Mouse (Mus musculus) CH12.LX (cell line): ENCODE results near the gene Il16.

Experiments
- CTCF ChIP-seq, 2 experiments: IDR thresholded peaks in 1 of 2; conservative IDR thresholded peaks in 1 of 2; 2 replicates each; pipeline ENCODE4 v1.5.1; 2011 to 2012; ENCODE audit warnings: low read depth in 2 of 2, low read length in 2 of 2, improper control_type of control experiment in 1 of 2, inconsistent platforms in 1 of 2, mild to moderate bottlenecking in 1 of 2, moderate library complexity in 1 of 2
- EP300 ChIP-seq: IDR thresholded peaks from 2 replicates; pipeline ENCODE4 v1.6.1; 2011; ENCODE audit warnings: low read length, improper control_type of control experiment
- MAFK ChIP-seq: IDR thresholded peaks from 2 replicates; pipeline ENCODE4 v1.6.1; 2011; ENCODE audit warnings: low read length, improper control_type of control experiment; ENCODE audit not compliant: insufficient replicate concordance
- POLR2A ChIP-seq: IDR thresholded peaks from 2 replicates; pipeline ENCODE4 v1.6.1; 2011; ENCODE audit warnings: low read depth, mild to moderate bottlenecking, improper control_type of control experiment, low read length
- POLR2AphosphoS2 ChIP-seq: IDR thresholded peaks from 2 replicates; pipeline ENCODE4 v1.6.1; 2011; ENCODE audit warnings: low read depth, low read length, improper control_type of control experiment
- USF1 ChIP-seq: IDR thresholded peaks from 2 replicates; pipeline ENCODE4 v1.6.1; 2014; ENCODE audit warnings: low read depth, mild to moderate bottlenecking, inconsistent platforms, low read length, improper control_type of control experiment

DNA sequence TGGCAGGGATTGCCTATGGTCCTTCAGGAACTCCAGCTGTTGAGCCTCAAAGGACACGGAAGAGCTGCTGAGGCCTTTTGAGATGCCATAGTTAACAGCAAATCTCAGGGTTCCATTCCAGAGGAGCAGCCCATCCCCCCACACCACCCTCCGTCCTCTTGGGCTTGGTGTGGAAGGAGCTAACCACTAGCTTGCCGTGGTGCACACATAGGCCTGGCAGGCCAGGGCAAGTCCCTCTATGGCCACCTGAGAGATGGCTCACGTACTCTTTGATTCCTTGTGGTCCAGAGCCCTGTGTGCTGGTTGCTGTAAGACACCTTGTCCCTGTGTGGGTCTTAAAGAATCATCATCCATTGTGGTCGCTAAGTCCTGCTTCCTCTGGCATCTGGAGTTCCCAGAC is 104.9 kb downstream of the Il16 start:
- TF ChIP-seq POLR2A (no peak), CTCF (conservative IDR thresholded peaks at IDR 0.05 in 1 of 2, IDR thresholded peaks at IDR 0.05 in 1 of 2; ENCODE audit: low read depth in 2 of 2, low read length in 2 of 2) (no peak), MAFK (no peak), USF1 (no peak), EP300 (no peak), POLR2AphosphoS2 (no peak)
